Mouse (Mus musculus) embryonic facial prominence, embryonic 10.5 days (tissue): ENCODE measurements around the gene Zdhhc7. TPM values are rescaled to one million over a fixed set of nuclear protein-coding genes. Genes with fewer than 3 reads are reported as not detected.
A peak's percentile ranks its signal among the peaks of the same experiment; 100 is the strongest.

Experiments
- DNase-seq: peaks from one replicate; pipeline ENCODE4 v3.0.0-alpha.2; 2017; ENCODE audit warnings: low spot score
- H3K27ac ChIP-seq: fragments of 300-500 bp; sonication (generic); replicated peaks from 2 replicates; pipeline ENCODE4 v1.5.1; 2016; ENCODE audit warnings: mild to moderate bottlenecking
- H3K27me3 ChIP-seq: fragments of 300-500 bp; sonication (generic); replicated peaks from 2 replicates; pipeline ENCODE4 v1.6.1; 2016; ENCODE audit warnings: low read depth, mild to moderate bottlenecking; ENCODE audit not compliant: poor library complexity, severe bottlenecking
- H3K36me3 ChIP-seq: fragments of 300-500 bp; sonication (generic); replicated peaks from 2 replicates; pipeline ENCODE4 v1.6.1; 2016; ENCODE audit warnings: mild to moderate bottlenecking, moderate library complexity
- H3K4me1 ChIP-seq: fragments of 300-500 bp; sonication (generic); 2 replicates; pipeline ENCODE4 v1.6.1; 2016
- H3K4me3 ChIP-seq: fragments of 300-500 bp; sonication (generic); 2 replicates; pipeline ENCODE4 v1.5.1; 2016; ENCODE audit warnings: mild to moderate bottlenecking, moderate library complexity
- H3K9me3 ChIP-seq: fragments of 300-500 bp; sonication (generic); 2 replicates; pipeline ENCODE4 v1.6.1; 2016; ENCODE audit warnings: mild to moderate bottlenecking
- WGBS: fragments of 180-500 bp; shearing (Covaris S2); methylation state at CpG from one replicate; pipeline ENCODE4 v1.1.7; 2016; 5-methylcytosine and 5-hydroxymethylcytosine counted together
- polyA plus RNA-seq: library from polyadenylated mRNA; unstranded; fragments of >200 nt; fragmentation: Nextera tagmentation; extraction: Ambion mirVana; gene quantifications from 2 replicates; pipeline ENCODE4 v1.2.1, GENCODE M21; 2016

Gene Zdhhc7
- polyA plus RNA-seq, 1 experiment from 2014 or later = 30.0 TPM

DNA sequence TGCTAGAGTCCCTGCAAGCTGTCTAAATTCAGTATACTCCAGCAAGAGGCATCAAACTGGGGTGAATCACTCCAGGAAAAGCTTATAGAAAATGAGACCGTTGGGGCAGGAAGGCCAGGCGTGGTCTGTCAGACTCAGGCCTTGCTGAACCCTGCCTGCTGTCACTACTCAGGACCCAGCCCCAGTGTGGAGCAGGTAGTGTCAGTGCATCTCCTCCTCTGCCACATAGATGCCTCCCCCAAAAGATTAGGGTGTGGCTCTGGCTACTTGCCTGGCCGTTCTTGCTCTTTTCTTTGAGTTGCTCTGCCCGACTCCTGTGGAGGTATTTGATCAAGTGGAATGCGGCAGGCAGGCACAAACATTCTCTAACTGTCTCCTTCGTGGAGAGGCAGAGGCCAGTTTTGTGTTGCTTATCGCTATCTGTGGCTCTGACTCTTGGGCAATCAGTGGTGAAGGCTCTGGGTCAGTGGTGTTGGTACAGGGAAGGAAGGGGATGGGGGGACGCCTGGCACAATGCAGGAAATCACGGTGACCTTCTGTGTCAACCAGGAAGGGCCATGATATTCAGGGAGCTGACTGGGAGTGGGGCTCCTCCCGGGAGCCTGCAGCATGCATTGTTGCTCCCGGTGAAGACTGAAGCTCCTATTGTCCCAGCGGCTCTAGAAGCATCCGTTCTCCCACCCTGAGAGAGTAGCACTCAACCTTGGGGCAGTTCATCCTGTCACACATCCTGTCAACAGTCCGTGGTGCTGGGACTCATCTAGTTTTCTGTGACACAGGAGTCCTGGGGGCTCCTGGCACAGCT is 25.3 kb upstream of the Zdhhc7 start:
- 0 out of 2 replicates have a peak overlapping the region, but pooled peaks have one; percentile 21 for H3K27ac ChIP-seq
- no peaks in the 10 kb centered on the region for H3K36me3 ChIP-seq
- H3K9me3 ChIP-seq = no peaks in the 10 kb centered on the region
- 26% methylated on average over 14 of the region's 14 CpGs for WGBS
- DNase-seq = no peak
- H3K27me3 ChIP-seq = peaks cover 19% of the 10 kb centered on the region
- no peak overlapping the region for H3K4me3 ChIP-seq
- H3K4me1 ChIP-seq = peaks cover 58% of the 10 kb centered on the region

DNA sequence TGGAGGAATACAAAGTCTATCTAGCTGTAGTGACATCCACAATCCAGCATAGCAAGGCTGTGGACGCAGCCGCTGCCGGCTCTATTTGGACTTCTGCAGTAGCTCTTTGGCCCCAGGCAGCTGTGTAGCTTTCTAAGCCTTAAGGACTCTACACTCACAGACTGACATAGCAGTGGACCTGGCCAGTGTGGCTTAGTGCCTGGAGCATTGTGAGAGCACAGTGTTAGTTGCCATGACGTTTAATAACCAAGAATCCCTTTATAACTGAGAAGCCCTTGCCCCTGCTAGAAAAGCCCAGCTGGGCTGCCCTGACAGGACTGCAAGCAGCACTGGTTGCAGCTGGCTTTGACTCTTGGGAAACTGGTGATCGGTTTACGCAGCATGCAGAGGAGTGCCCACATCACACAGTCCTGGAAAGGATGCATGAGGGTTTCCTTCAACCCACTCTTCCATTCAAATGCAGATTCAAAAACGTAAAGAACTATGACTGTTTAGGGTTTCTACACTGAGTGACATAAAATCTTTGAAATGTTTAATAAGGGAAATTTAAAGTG is 23.6 kb upstream of the Zdhhc7 start:
- H3K27ac ChIP-seq = no peak overlapping the region
- WGBS = 56% methylated on average over 7 of the region's 7 CpGs

DNA sequence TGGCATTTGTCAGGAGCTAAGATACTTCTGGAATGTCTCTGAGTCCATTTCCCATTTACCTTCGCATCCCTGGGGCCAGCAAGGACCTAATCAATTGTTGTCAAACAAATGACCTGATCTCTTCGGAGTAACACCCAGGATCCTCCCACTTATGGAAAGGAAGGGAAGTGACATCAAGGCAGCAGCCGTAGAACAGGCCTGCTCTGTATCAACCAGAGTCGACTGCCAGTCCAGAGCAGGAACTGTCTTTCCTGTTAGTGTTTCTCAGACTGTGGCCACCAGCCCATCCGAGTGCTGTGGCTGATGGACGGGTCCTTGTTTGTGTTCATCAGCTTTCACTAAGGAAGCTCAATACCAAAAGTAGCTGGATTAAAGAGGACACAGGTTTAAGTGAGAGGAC is 23.0 kb upstream of the Zdhhc7 start:
- H3K27ac ChIP-seq = no peak overlapping the region
- peaks cover 48% of the 10 kb centered on the region for H3K4me1 ChIP-seq
- H3K27me3 ChIP-seq = peaks cover 34% of the 10 kb centered on the region
- WGBS = 52% methylated on average over 6 of the region's 6 CpGs
- no peak overlapping the region for H3K4me3 ChIP-seq
- H3K9me3 ChIP-seq = no peaks in the 10 kb centered on the region
- no peaks in the 10 kb centered on the region for H3K36me3 ChIP-seq
- no peak for DNase-seq

More for the DNA sequence above, 23.6 kb upstream of the Zdhhc7 start:
- no peak for DNase-seq
- no peaks in the 10 kb centered on the region for H3K36me3 ChIP-seq
- H3K9me3 ChIP-seq = no peaks in the 10 kb centered on the region
- peaks cover 27% of the 10 kb centered on the region for H3K27me3 ChIP-seq
- no peak overlapping the region for H3K4me3 ChIP-seq
- peaks cover 55% of the 10 kb centered on the region for H3K4me1 ChIP-seq

DNA sequence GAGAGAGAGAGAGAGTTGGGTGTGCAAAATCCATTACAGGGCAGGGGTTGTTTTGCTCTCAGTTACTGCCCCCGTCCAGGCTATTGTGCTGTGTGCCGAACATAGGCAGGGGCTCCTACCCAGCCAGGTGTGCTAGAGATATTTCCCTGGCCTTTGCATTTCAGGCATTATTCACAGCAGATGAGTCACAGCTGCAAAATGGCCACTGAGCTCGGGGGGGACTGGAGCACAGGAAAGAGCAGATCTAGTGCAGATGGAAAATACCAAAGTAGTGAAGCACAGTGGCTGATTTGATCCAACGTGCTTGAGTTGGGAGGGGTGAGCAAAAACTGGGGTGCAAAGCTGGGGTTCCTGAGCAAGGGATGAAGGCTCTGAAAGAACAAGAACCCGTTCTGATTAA is 19.7 kb upstream of the Zdhhc7 start:
- H3K4me3 ChIP-seq = no peak overlapping the region
- H3K27ac ChIP-seq = no peak overlapping the region
- H3K27me3 ChIP-seq = peaks cover 46% of the 10 kb centered on the region
- H3K36me3 ChIP-seq = no peaks in the 10 kb centered on the region
- WGBS = 75% methylated on average over 5 of the region's 5 CpGs
- no peak for DNase-seq
- peaks cover 26% of the 10 kb centered on the region for H3K4me1 ChIP-seq
- H3K9me3 ChIP-seq = no peaks in the 10 kb centered on the region

DNA sequence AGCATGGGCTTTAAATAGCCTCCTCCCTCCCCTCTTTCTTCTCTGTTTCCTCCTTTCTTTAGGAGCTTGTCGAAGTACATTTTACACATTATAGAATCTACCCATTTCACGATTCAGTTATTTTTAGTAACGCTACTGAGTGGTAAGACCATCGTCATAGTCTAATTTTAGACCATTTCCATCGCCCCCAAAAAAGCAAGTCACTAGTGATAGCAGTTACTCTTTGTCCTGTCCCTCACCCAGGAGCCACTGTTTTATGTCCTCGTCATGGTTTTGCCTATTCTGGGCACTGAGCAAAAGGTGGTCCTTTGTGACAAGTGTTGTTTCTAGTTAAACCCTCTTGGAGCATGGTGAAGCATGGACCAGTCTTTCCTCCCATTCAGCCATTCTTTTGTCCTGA is 18.6 kb upstream of the Zdhhc7 start:
- WGBS = 85% methylated on average over 6 of the region's 6 CpGs
- no peak overlapping the region for H3K27ac ChIP-seq

DNA sequence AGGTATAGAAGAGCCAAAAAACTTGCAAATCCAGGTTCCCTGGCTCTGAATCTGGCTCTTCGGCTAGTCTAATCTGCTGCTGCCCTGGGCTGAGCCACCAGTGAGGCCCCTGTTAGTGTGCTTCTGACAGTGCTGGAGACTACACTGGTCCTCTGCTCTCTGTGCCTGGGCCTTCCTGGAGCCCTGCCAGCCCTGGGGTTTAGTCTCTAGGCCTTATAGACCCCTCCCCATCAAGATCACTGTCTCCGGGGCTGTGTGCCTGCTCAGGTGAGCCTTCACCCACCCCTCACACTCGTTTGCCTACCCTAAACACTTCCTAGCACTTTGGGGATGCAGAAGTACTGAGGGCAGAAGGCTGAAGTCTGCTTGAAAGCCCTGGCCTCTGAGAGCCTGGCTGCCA is 18.1 kb upstream of the Zdhhc7 start:
- Histone ChIP-seq H3K4me1 (peaks cover 16% of the 10 kb centered on the region), H3K36me3 (no peaks in the 10 kb centered on the region), H3K9me3 (no peaks in the 10 kb centered on the region), H3K27ac (no peak overlapping the region), H3K27me3 (peaks cover 57% of the 10 kb centered on the region), H3K4me3 (no peak overlapping the region)
- DNase-seq = no peak
- 74% methylated on average over 3 of the region's 3 CpGs for WGBS

More for the DNA sequence above, 18.6 kb upstream of the Zdhhc7 start:
- H3K4me3 ChIP-seq = no peak overlapping the region
- peaks cover 18% of the 10 kb centered on the region for H3K4me1 ChIP-seq
- H3K27me3 ChIP-seq = peaks cover 52% of the 10 kb centered on the region
- no peaks in the 10 kb centered on the region for H3K9me3 ChIP-seq
- no peak for DNase-seq
- H3K36me3 ChIP-seq = no peaks in the 10 kb centered on the region

DNA sequence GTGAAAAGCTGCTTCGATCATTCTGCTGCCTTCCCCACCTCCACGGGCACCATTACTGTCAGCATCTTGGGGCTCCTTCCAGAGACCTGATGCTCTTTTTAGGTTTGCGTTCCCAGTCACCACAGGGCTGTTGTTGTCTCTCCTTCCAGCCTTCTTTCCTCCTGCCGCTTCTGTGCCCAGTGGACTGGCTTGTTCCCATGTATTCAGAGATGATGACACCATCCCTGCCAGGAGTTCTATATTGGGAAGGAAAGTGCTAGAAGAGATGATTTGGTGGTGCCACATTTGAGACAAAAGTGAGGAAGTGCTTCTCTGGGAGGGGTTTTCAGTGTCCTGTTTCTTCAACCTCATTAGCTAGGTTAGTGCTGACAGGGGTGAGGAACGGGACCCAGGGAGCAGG is 17.6 kb upstream of the Zdhhc7 start:
- Histone ChIP-seq H3K27me3 (peaks cover 62% of the 10 kb centered on the region), H3K4me3 (no peak overlapping the region), H3K36me3 (no peaks in the 10 kb centered on the region), H3K9me3 (no peaks in the 10 kb centered on the region), H3K27ac (no peak overlapping the region), H3K4me1 (peaks cover 15% of the 10 kb centered on the region)
- 85% methylated on average over 5 of the region's 5 CpGs for WGBS
- DNase-seq = no peak

DNA sequence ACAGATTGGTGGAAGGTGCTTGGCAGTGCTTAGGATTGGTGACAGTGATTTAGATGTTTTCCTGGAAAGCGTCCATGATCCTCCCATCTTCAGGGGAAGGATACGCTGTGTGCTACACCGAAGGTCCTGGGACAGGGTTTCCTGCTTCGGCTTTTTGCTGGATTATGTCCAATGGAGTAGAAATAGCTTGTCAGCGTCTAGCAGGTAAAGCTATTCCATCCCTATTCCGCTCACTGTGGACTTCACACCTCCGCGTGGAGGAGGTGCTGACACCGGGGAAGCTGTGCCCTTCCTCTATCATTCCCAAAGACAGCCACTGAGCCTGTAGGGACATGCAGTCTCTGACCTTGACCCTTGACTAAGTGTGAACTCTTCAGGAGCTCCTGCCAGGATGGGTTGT is 16.9 kb upstream of the Zdhhc7 start:
- Histone ChIP-seq H3K27me3 (peaks cover 62% of the 10 kb centered on the region), H3K4me3 (no peak overlapping the region), H3K4me1 (peaks cover 20% of the 10 kb centered on the region), H3K27ac (no peak overlapping the region), H3K9me3 (no peaks in the 10 kb centered on the region), H3K36me3 (no peaks in the 10 kb centered on the region)
- 90% methylated on average over 9 of the region's 9 CpGs for WGBS
- DNase-seq = no peak

DNA sequence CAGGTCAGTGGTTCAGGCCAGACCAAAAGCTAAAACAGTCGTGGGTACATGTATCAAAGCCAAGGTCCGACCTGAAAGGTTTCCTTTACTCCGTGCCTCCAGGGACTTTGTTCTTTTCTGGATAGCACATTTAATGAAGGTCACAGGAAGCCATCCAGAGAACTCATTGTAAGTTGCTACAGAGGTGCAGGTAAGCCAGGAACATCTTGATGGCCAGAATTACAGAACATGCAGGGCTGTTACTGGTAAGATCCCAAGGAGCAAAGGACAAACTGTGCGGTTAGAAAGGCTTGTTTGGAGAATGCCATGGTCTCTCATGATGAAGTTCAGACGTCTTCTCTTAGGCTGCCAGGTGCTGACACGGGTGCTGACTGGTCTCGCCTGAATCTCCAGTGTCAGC is 15.3 kb upstream of the Zdhhc7 start:
- 81% methylated on average over 7 of the region's 7 CpGs for WGBS
- no peak overlapping the region for H3K4me3 ChIP-seq
- no peak overlapping the region for H3K27ac ChIP-seq
- no peaks in the 10 kb centered on the region for H3K9me3 ChIP-seq
- H3K36me3 ChIP-seq = no peaks in the 10 kb centered on the region
- H3K4me1 ChIP-seq = peaks cover 27% of the 10 kb centered on the region
- no peak for DNase-seq
- peaks cover 73% of the 10 kb centered on the region for H3K27me3 ChIP-seq

DNA sequence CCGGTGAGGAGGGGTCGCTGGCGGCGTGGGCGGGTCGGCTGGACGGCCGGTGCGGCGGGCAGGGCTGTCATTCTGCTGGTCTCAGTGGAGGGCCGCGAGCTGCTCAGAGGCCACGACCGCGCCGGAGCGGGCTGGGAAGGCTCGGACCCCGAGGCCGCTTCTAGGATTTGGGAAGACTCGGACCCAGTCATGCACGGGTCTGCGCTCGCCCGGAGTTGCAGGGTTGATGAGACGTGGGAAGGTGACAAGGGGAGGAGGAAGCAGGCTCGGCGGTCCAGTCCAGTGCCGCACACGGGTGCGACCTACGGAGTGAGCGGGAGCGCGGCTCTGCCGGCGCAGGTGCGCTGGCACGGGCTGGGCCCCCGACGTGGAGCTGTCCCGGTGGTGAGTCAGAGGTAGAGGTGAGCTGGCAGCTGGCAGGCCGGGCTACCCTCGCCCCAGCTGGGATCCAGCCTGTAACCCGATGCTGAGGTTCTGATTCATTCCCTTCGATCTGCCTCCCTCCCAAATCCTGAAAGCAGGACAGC is 13.1 kb upstream of the Zdhhc7 start:
- Histone ChIP-seq H3K27me3 (peaks cover 66% of the 10 kb centered on the region), H3K4me3 (peak overlapping the region; percentile 67), H3K4me1 (peaks cover 20% of the 10 kb centered on the region), H3K9me3 (no peaks in the 10 kb centered on the region), H3K36me3 (no peaks in the 10 kb centered on the region), H3K27ac (peak overlapping the region; percentile 61)
- WGBS = 2% methylated on average over 46 of the region's 46 CpGs
- DNase-seq = no peak

DNA sequence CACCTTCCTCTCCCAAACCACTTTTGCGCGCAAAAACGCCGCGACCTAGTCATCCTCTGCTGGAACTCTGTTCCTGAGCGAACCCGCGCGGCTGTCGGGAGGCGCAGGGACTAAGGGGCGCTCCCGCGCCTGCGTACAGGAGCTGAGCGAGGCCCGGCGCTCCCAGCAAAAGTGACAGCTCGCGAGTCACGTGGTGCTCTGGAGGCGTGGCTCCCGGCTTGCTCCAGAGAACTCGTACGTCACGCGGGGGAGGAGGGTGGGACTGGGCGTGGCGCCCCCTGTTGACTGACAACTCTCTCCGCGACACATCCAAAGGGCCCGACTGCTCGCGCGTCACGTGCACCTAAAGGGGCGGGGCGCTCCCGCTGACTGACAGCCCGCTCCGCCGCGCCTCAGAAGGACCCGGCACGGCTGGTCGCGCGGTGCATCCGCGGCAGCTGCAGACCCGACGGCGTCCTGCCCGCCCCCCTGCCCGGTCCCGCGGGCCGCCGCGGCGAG is 12.5 kb upstream of the Zdhhc7 start, which contains the start of gene 6430548M08Rik:
Gene 6430548M08Rik, plus strand, starts transcription at position 395 of the 498 bp plus-strand sequence.
- Histone ChIP-seq H3K9me3 (no peaks in the 10 kb centered on the region), H3K4me3 (peak within 1 kb of the TSS; percentile 67), H3K27me3 (peaks cover 65% of the 10 kb centered on the region), H3K4me1 (peaks cover 20% of the 10 kb centered on the region), H3K27ac (peak within 1 kb of the TSS; percentile 85), H3K36me3 (no peaks in the 10 kb centered on the region)
- peak; percentile 100 for DNase-seq
- under 1% methylated on average over 61 of the region's 61 CpGs for WGBS

DNA sequence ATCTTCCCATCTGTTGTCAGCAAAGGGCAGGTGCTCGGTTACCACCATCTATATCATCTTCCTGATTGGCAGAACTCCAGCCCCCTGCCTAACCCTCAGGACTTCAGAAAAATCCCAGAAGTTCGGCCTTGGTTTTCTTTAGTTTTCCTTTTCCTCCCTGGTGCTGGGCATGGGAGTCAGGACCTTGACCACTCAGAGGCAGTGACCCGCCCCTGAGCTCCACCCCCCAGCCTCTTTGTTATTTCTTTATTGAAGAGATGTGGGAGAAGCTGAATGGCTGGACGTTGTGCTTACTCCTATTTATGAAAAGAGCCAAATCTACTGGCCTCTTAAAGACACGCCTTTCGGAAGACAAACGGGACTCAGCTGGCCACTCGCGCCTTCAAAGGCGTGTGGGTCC is 12.0 kb upstream of the Zdhhc7 start:
- no peaks in the 10 kb centered on the region for H3K9me3 ChIP-seq
- H3K36me3 ChIP-seq = no peaks in the 10 kb centered on the region
- 6% methylated on average over 10 of the region's 10 CpGs for WGBS
- peak overlapping the region; percentile 85 for H3K27ac ChIP-seq
- peaks cover 62% of the 10 kb centered on the region for H3K27me3 ChIP-seq
- H3K4me1 ChIP-seq = peaks cover 20% of the 10 kb centered on the region
- no peak for DNase-seq
- H3K4me3 ChIP-seq = peak overlapping the region; percentile 67

DNA sequence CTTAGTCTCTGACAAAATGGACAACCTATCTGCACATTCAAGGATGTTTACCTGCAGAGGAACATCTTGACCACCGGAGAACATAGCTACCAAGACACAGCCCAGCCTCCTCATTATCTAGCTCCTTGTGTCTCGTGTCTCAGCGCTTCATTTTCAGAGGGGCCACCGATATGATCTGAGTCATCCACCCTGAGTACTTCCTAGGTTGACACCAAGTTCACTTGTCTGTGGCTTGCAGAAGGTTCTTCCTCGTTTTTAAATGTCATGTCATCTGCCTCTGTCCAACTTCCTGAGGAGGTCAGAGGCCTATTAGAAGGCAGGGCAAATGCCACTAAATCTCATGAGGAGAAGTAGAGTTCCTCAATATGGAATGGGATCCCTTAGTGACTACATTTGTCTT is 11.3 kb upstream of the Zdhhc7 start:
- Histone ChIP-seq H3K4me1 (peaks cover 20% of the 10 kb centered on the region), H3K9me3 (no peaks in the 10 kb centered on the region), H3K4me3 (no peak overlapping the region), H3K36me3 (no peaks in the 10 kb centered on the region), H3K27ac (no peak overlapping the region), H3K27me3 (peaks cover 54% of the 10 kb centered on the region)
- 81% methylated on average over 5 of the region's 5 CpGs for WGBS
- no peak for DNase-seq
